In genomic region chr5:136960053-136960452, GRCm38 (mm10) we compare ENCODE assay signal across 28 mouse cellular contexts. TPM values are rescaled to one million over a fixed set of nuclear protein-coding genes. Genes with fewer than 3 reads are reported as not detected.
DNase-seq lines count a peak whose midpoint lies in the region; ATAC-seq and TF ChIP-seq lines count a peak whose summit lies in the region.
"Had no signal": no experiment of that assay in that cellular context is flagged by ENCODE, and none has a peak within 500 bp of the region (broad histone marks: within the 10 kb centered on the region; RNA-seq: fewer than 3 reads in every experiment).

No protein-coding gene starts in this region.

- no peaks in the 10 kb centered on the region for H3K27me3 ChIP-seq in liver, adult 2 months (ENCODE audit: control insufficient read depth, insufficient read depth, low read length)
- no peaks in the 10 kb centered on the region for H3K27me3 ChIP-seq in liver, embryonic 11.5 days (replicated peaks; ENCODE audit: control insufficient read depth, insufficient read depth, low read length)
- H3K27me3 ChIP-seq in kidney, adult 2 months (replicated peaks; ENCODE audit: control insufficient read depth, insufficient read depth, low read length), result no peaks in the 10 kb centered on the region
- no peaks in the 10 kb centered on the region for H3K27me3 ChIP-seq in kidney, postnatal 0 days (ENCODE audit: insufficient read depth, low read length)
- H3K27me3 ChIP-seq in midbrain, embryonic 14.5 days (ENCODE audit: control insufficient read depth, insufficient read depth, low read length), result no peaks in the 10 kb centered on the region
- H3K27me3 ChIP-seq: embryonic facial prominence, embryonic 13.5 days; forebrain, embryonic 12.5 days; limb, embryonic 13.5 days; midbrain, embryonic 12.5 days had no signal

- WGBS in liver, adult 2 months, result 64% methylated on average over 6 of the region's 6 CpGs
- 91% methylated on average over 6 of the region's 6 CpGs for WGBS in liver, embryonic 11.5 days
- 64% methylated on average over 6 of the region's 6 CpGs for WGBS in kidney, adult 2 months
- WGBS in kidney, postnatal 0 days, result 85% methylated on average over 6 of the region's 6 CpGs
- WGBS in midbrain, embryonic 14.5 days, result 92% methylated on average over 6 of the region's 6 CpGs

- peaks cover 2% of the 10 kb centered on the region; the same call in 1 of the 2 replicates for H3K36me3 ChIP-seq in liver, adult 2 months (ENCODE audit: control insufficient read depth, insufficient read depth, low read length)
- H3K36me3 ChIP-seq in liver, embryonic 11.5 days (ENCODE audit: control insufficient read depth, insufficient read depth, low read length), result peaks cover 21% of the 10 kb centered on the region
- no peaks in the 10 kb centered on the region; the same call in 1 of the 2 replicates for H3K36me3 ChIP-seq in kidney, adult 2 months (ENCODE audit: control insufficient read depth, insufficient read depth, low read length)
- H3K36me3 ChIP-seq in kidney, postnatal 0 days (ENCODE audit: insufficient read depth, low read length), result peaks cover 19% of the 10 kb centered on the region
- H3K36me3 ChIP-seq in midbrain, embryonic 14.5 days (ENCODE audit: control insufficient read depth, insufficient read depth, low read length), result peaks cover 28% of the 10 kb centered on the region

- no peak for ATAC-seq in liver, embryonic 11.5 days (replicated peaks; ENCODE audit: low FRiP score)
- no peak for ATAC-seq in kidney, postnatal 0 days (replicated peaks; ENCODE audit: low FRiP score, low read depth)
- ATAC-seq in midbrain, embryonic 14.5 days (ENCODE audit: low FRiP score, low TSS enrichment), result no peak
- ATAC-seq: CD4-positive, CD25-positive, alpha-beta regulatory T cell, adult 4 months; hindbrain, embryonic 16.5 days had no signal

- no peak for TF ChIP-seq POLR2A in liver, adult 2 months (IDR thresholded peaks at IDR 0.05; ENCODE audit: extremely low read depth, insufficient read depth, low read length)
- no peak for TF ChIP-seq POLR2A in kidney, adult 2 months (IDR thresholded peaks at IDR 0.05; ENCODE audit: low read depth, low read length)

- DNase-seq in cerebellum, adult 9-11 months, result peak; percentile 44
- no peak for DNase-seq in cerebellum, postnatal 36 days
- peak; percentile 94 for DNase-seq in liver, adult 2 months (ENCODE audit: extremely low read depth, low read depth, low spot score)
- DNase-seq in liver, embryonic 11.5 days (ENCODE audit: low spot score), result no peak
- DNase-seq in kidney, adult 2 months, result peak; percentile 87
- no peak for DNase-seq in kidney, postnatal 0 days (ENCODE audit: low spot score)
- no peak for DNase-seq in spleen, postnatal 4 days (ENCODE audit: low spot score in 2 of 2)
- DNase-seq in midbrain, embryonic 14.5 days, result no peak
- DNase-seq: adrenal gland, postnatal 25 days; cerebellum, postnatal 25 days; embryo, embryonic 11 days; heart, adult 11 months; layer of hippocampus, adult 9-11 months; lung, postnatal 10 days; right cerebral cortex, postnatal 25 days; spleen, adult 18-20 months; thymus, postnatal 25 days had no signal

- no peak overlapping the region for H3K4me2 ChIP-seq in liver, embryonic 11.5 days
- no peak overlapping the region for H3K4me2 ChIP-seq in kidney, postnatal 0 days (ENCODE audit: low read length)
- H3K4me2 ChIP-seq in midbrain, embryonic 14.5 days (ENCODE audit: low read length), result no peak overlapping the region
- H3K4me2 ChIP-seq: embryonic facial prominence, embryonic 13.5 days; forebrain, embryonic 12.5 days; heart, embryonic 11.5 days; limb, embryonic 13.5 days; midbrain, embryonic 12.5 days had no signal

- H3K79me2 ChIP-seq in liver, adult 2 months (ENCODE audit: control insufficient read depth, insufficient read depth, low read length), result peaks cover 15% of the 10 kb centered on the region; the same call in 1 of the 2 replicates

- no peaks in the 10 kb centered on the region for H3K9me3 ChIP-seq in liver, embryonic 11.5 days (ENCODE audit: control insufficient read depth, low read length)
- H3K9me3 ChIP-seq in kidney, postnatal 0 days (replicated peaks; ENCODE audit: low read length), result no peaks in the 10 kb centered on the region
- H3K9me3 ChIP-seq in midbrain, embryonic 14.5 days (ENCODE audit: control insufficient read depth, low read length), result no peaks in the 10 kb centered on the region
- H3K9me3 ChIP-seq: embryonic facial prominence, embryonic 13.5 days; forebrain, embryonic 12.5 days; limb, embryonic 13.5 days; midbrain, embryonic 12.5 days had no signal

- H3K9ac ChIP-seq in liver, adult 2 months (ENCODE audit: low read depth, low read length), result no peak overlapping the region
- H3K9ac ChIP-seq in liver, embryonic 11.5 days (ENCODE audit: low read depth, low read length), result no peak overlapping the region
- H3K9ac ChIP-seq in kidney, postnatal 0 days (ENCODE audit: low read depth, low read length), result no peak overlapping the region
- no peak overlapping the region for H3K9ac ChIP-seq in midbrain, embryonic 14.5 days (replicated peaks; ENCODE audit: low read length)
- H3K9ac ChIP-seq: embryonic facial prominence, embryonic 13.5 days; forebrain, embryonic 12.5 days; limb, embryonic 13.5 days; liver, embryonic 14.5 days; midbrain, embryonic 12.5 days had no signal

- TF ChIP-seq CTCF in liver, adult 2 months (IDR thresholded peaks at IDR 0.05; ENCODE audit: low read depth, low read length), result no peak
- TF ChIP-seq CTCF in kidney, adult 2 months (conservative IDR thresholded peaks at IDR 0.05; ENCODE audit: insufficient read depth, insufficient read length, low read depth, low read length), result no peak
- TF ChIP-seq CTCF in kidney, postnatal 0 days (IDR thresholded peaks at IDR 0.05; ENCODE audit: low read depth), result no peak

- H3K27ac ChIP-seq in liver, adult 2 months (replicated peaks; ENCODE audit: insufficient read depth, low read depth, low read length), result no peak overlapping the region
- no peak overlapping the region for H3K27ac ChIP-seq in liver, embryonic 11.5 days (ENCODE audit: low read depth, low read length)
- H3K27ac ChIP-seq in kidney, adult 2 months (ENCODE audit: insufficient read depth, low read depth, low read length), result 0 out of 2 replicates have a peak overlapping the region, but pooled peaks have one; percentile 13
- peak overlapping the region; percentile 81 for H3K27ac ChIP-seq in kidney, postnatal 0 days
- H3K27ac ChIP-seq in midbrain, embryonic 14.5 days (replicated peaks; ENCODE audit: low read depth, low read length), result no peak overlapping the region
- H3K27ac ChIP-seq: embryonic facial prominence, embryonic 13.5 days; forebrain, embryonic 12.5 days; limb, embryonic 13.5 days; liver, embryonic 14.5 days; midbrain, embryonic 12.5 days had no signal

- no peak overlapping the region for H3K4me3 ChIP-seq in liver, adult 2 months (ENCODE audit: insufficient read depth, low read depth, low read length)
- no peak overlapping the region for H3K4me3 ChIP-seq in liver, embryonic 11.5 days (ENCODE audit: low read depth, low read length)
- no peak overlapping the region for H3K4me3 ChIP-seq in kidney, adult 2 months (ENCODE audit: insufficient read depth, low read depth, low read length)
- H3K4me3 ChIP-seq in kidney, postnatal 0 days (replicated peaks; ENCODE audit: low read depth, low read length), result no peak overlapping the region
- H3K4me3 ChIP-seq in midbrain, embryonic 14.5 days (replicated peaks; ENCODE audit: low read depth, low read length), result no peak overlapping the region
- H3K4me3 ChIP-seq: embryonic facial prominence, embryonic 13.5 days; erythroblast, embryonic 14.5 days; forebrain, embryonic 12.5 days; limb, embryonic 13.5 days; midbrain, embryonic 12.5 days had no signal

- peaks cover 29% of the 10 kb centered on the region for H3K4me1 ChIP-seq in liver, adult 2 months (ENCODE audit: control insufficient read depth, insufficient read depth, low read length)
- H3K4me1 ChIP-seq in liver, embryonic 11.5 days (replicated peaks; ENCODE audit: control insufficient read depth, insufficient read depth, low read length), result peaks cover 22% of the 10 kb centered on the region
- H3K4me1 ChIP-seq in kidney, adult 2 months (ENCODE audit: control insufficient read depth, insufficient read depth, low read length), result peaks cover 39% of the 10 kb centered on the region
- peaks cover 12% of the 10 kb centered on the region; the same call in 1 of the 2 replicates for H3K4me1 ChIP-seq in kidney, postnatal 0 days (replicated peaks; ENCODE audit: insufficient read depth, low read length)
- peaks cover 16% of the 10 kb centered on the region for H3K4me1 ChIP-seq in midbrain, embryonic 14.5 days (ENCODE audit: control insufficient read depth, insufficient read depth, low read length)

RNA-seq across cellular contexts. Expression of gene Cldn15, which starts 6.4 kb away (rescaled TPM):
- total RNA-seq in liver, adult 2 months (2014; rRNA removed), result 0.40 and 0.46 TPM in 2 replicates
- polyA plus RNA-seq in liver, adult 2 months (2012; rRNA removed), result 0.51 and 0.81 TPM in 2 replicates
- polyA plus RNA-seq in liver, embryonic 11.5 days (2014; fragmentation: Nextera tagmentation; extraction: Ambion mirVana), result 2.5 and 2.8 TPM in 2 replicates
- polyA plus RNA-seq in kidney, adult 2 months (2012; rRNA removed), result 28.2 and 33.1 TPM in 2 replicates
- polyA plus RNA-seq in kidney, postnatal 0 days (2015; fragmentation: Nextera tagmentation; extraction: Ambion mirVana), result 11.9 and 12.6 TPM in 2 replicates
- polyA plus RNA-seq in midbrain, embryonic 14.5 days (2014; fragmentation: Nextera tagmentation; extraction: Ambion mirVana), result 0.13 and 0.31 TPM in 2 replicates
- total RNA-seq: left cerebral cortex, adult 18-20 months; left cerebral cortex, postnatal 25 days had no signal

RNA-seq across cellular contexts. Expression of gene Fis1, which starts 7.0 kb away (rescaled TPM):
- total RNA-seq in liver, adult 2 months (2014; rRNA removed), result 106 and 115 TPM in 2 replicates
- 112 and 120 TPM in 2 replicates for polyA plus RNA-seq in liver, adult 2 months (2012; rRNA removed)
- 241 and 251 TPM in 2 replicates for polyA plus RNA-seq in liver, embryonic 11.5 days (2014; fragmentation: Nextera tagmentation; extraction: Ambion mirVana)
- polyA plus RNA-seq in kidney, adult 2 months (2012; rRNA removed), result 276 and 313 TPM in 2 replicates
- 362 and 384 TPM in 2 replicates for polyA plus RNA-seq in kidney, postnatal 0 days (2015; fragmentation: Nextera tagmentation; extraction: Ambion mirVana)
- 440 and 487 TPM in 2 replicates for polyA plus RNA-seq in midbrain, embryonic 14.5 days (2014; fragmentation: Nextera tagmentation; extraction: Ambion mirVana)

RNA-seq across cellular contexts. Expression of gene Plod3, which starts 26.8 kb away (rescaled TPM):
- total RNA-seq in liver, adult 2 months (2014; rRNA removed), result 21.5 and 22.7 TPM in 2 replicates
- 23.4 and 27.4 TPM in 2 replicates for polyA plus RNA-seq in liver, adult 2 months (2012; rRNA removed)
- polyA plus RNA-seq in liver, embryonic 11.5 days (2014; fragmentation: Nextera tagmentation; extraction: Ambion mirVana), result 28.7 and 29.2 TPM in 2 replicates
- 44.0 and 46.9 TPM in 2 replicates for polyA plus RNA-seq in kidney, adult 2 months (2012; rRNA removed)
- polyA plus RNA-seq in kidney, postnatal 0 days (2015; fragmentation: Nextera tagmentation; extraction: Ambion mirVana), result 30.6 and 32.0 TPM in 2 replicates
- 25.8 and 28.1 TPM in 2 replicates for polyA plus RNA-seq in midbrain, embryonic 14.5 days (2014; fragmentation: Nextera tagmentation; extraction: Ambion mirVana)

RNA-seq across cellular contexts. Expression of gene Znhit1, which starts 27.8 kb away (rescaled TPM):
- 30.0 and 44.5 TPM in 2 replicates for total RNA-seq in liver, adult 2 months (2014; rRNA removed)
- polyA plus RNA-seq in liver, adult 2 months (2012; rRNA removed), result 101 and 109 TPM in 2 replicates
- 93.8 and 97.2 TPM in 2 replicates for polyA plus RNA-seq in liver, embryonic 11.5 days (2014; fragmentation: Nextera tagmentation; extraction: Ambion mirVana)
- 99.7 and 105 TPM in 2 replicates for polyA plus RNA-seq in kidney, adult 2 months (2012; rRNA removed)
- polyA plus RNA-seq in kidney, postnatal 0 days (2015; fragmentation: Nextera tagmentation; extraction: Ambion mirVana), result 86.5 and 91.1 TPM in 2 replicates
- polyA plus RNA-seq in midbrain, embryonic 14.5 days (2014; fragmentation: Nextera tagmentation; extraction: Ambion mirVana), result 94.0 and 117 TPM in 2 replicates

RNA-seq across cellular contexts. Expression of gene Ift22, which starts 52.1 kb away (rescaled TPM):
- total RNA-seq in liver, adult 2 months (2014; rRNA removed), result 2.4 and 3.2 TPM in 2 replicates
- polyA plus RNA-seq in liver, adult 2 months (2012; rRNA removed), result 3.4 and 3.8 TPM in 2 replicates
- polyA plus RNA-seq in liver, embryonic 11.5 days (2014; fragmentation: Nextera tagmentation; extraction: Ambion mirVana), result 28.5 and 32.4 TPM in 2 replicates
- polyA plus RNA-seq in kidney, adult 2 months (2012; rRNA removed), result 23.3 and 26.5 TPM in 2 replicates
- 74.4 and 75.8 TPM in 2 replicates for polyA plus RNA-seq in kidney, postnatal 0 days (2015; fragmentation: Nextera tagmentation; extraction: Ambion mirVana)
- polyA plus RNA-seq in midbrain, embryonic 14.5 days (2014; fragmentation: Nextera tagmentation; extraction: Ambion mirVana), result 133 and 143 TPM in 2 replicates

Comparison
In these comparisons a context has a peak if more than half of its experiments do, and no peak if none do; other contexts are left out.
1. DNase-seq: peak in cerebellum, adult 9-11 months (single experiment), liver, adult 2 months (single experiment) and kidney, adult 2 months (single experiment); none in cerebellum, postnatal 36 days (0 of 2), liver, embryonic 11.5 days (single experiment), kidney, postnatal 0 days (single experiment), spleen, postnatal 4 days (0 of 2) and midbrain, embryonic 14.5 days (single experiment).
2. H3K27ac ChIP-seq: peak in kidney, adult 2 months (single experiment) and kidney, postnatal 0 days (single experiment); none in liver, adult 2 months (single experiment), liver, embryonic 11.5 days (single experiment) and midbrain, embryonic 14.5 days (single experiment).